Mouse (Mus musculus) liver, embryonic 11.5 days (tissue): ENCODE measurements around the gene Zfp963. TPM values are rescaled to one million over a fixed set of nuclear protein-coding genes. Genes with fewer than 3 reads are reported as not detected.

ENCODE experiments used
- ATAC-seq: fragments of 200-750 bp; cut with Nextera tagmentation; replicated peaks from 2 replicates; pipeline ENCODE4 v1.8.0; 2017; ENCODE audit warnings: moderate number of reproducible peaks, mild to moderate bottlenecking, moderate TSS enrichment, moderate library complexity; ENCODE audit not compliant: low FRiP score
- DNase-seq: peaks from one replicate; pipeline ENCODE4 v3.0.0-alpha.2; 2017; ENCODE audit warnings: low spot score
- H3K27ac ChIP-seq: fragments of 300-500 bp; sonication (generic); 2 replicates; pipeline ENCODE4 v1.5.1; 2014; ENCODE audit warnings: mild to moderate bottlenecking, low read depth, low read length, control low read depth
- H3K27me3 ChIP-seq: fragments of 300-500 bp; sonication (generic); replicated peaks from 2 replicates; pipeline ENCODE4 v1.6.1; 2014; ENCODE audit warnings: low read length, mixed read lengths; ENCODE audit not compliant: control insufficient read depth, insufficient read depth
- H3K36me3 ChIP-seq: fragments of 300-500 bp; sonication (generic); 2 replicates; pipeline ENCODE4 v1.6.1; 2014; ENCODE audit warnings: mild to moderate bottlenecking, low read length, moderate library complexity, mixed read lengths; ENCODE audit not compliant: control insufficient read depth, insufficient read depth
- H3K4me1 ChIP-seq: fragments of 300-500 bp; sonication (generic); replicated peaks from 2 replicates; pipeline ENCODE4 v1.6.1; 2014; ENCODE audit warnings: low read length, mixed read lengths; ENCODE audit not compliant: control insufficient read depth, insufficient read depth
- H3K4me2 ChIP-seq: fragments of 300-500 bp; sonication (generic); 2 replicates; pipeline ENCODE4 v1.6.1; 2014; ENCODE audit warnings: mild to moderate bottlenecking, control low read depth, moderate library complexity
- H3K4me3 ChIP-seq: fragments of 300-500 bp; sonication (generic); 2 replicates; pipeline ENCODE4 v1.5.1; 2014; ENCODE audit warnings: low read depth, low read length, control low read depth
- H3K9ac ChIP-seq: fragments of 300-500 bp; sonication (generic); 2 replicates; pipeline ENCODE4 v1.6.1; 2014; ENCODE audit warnings: low read depth, low read length, control low read depth
- H3K9me3 ChIP-seq: fragments of 300-500 bp; sonication (generic); 2 replicates; pipeline ENCODE4 v1.6.1; 2016; ENCODE audit warnings: low read length, inconsistent platforms, mixed read lengths; ENCODE audit not compliant: control insufficient read depth
- WGBS: fragments of 180-500 bp; shearing (Covaris S2); extraction: QIAGEN DNeasy Blood & Tissue Kit; methylation state at CpG from one replicate; pipeline ENCODE4 v1.1.7; 2014; 5-methylcytosine and 5-hydroxymethylcytosine counted together
- polyA plus RNA-seq: library from polyadenylated mRNA; unstranded; fragments of >200 nt; fragmentation: Nextera tagmentation; extraction: Ambion mirVana; gene quantifications from 2 replicates; pipeline ENCODE4 v1.2.1, GENCODE M21; 2014

Gene Zfp963
- polyA plus RNA-seq, 1 experiment from 2014 or later = 4.1 TPM

DNA sequence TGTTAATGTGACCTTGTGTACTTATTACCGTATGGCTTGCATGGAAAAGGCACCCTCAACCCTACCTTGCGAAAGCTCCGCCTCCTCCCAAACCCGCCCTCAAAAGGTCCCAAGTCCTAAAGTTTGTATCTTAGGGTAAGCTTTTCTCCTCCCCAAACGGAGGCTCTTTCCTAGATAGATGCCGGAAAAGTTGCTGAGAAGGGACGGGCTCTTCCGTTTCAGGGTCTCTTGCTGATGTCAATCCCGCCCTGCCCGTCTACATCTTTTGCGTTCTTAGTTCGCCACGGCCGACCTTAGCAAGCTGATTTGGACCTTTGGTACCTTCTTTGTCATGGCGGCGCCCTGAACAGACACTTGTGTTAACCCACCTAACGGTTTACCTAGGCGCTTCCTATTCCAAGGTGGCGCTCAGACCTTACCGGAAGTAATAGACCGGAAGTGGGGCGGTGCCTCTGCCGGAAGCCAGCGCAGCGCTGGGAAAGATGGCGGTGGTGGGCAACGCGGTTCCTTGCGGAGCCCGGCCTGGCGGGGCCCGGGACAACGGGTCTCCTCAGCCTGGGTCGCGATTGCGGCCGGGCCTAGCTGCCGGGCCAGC is 41.1 kb upstream of the Zfp963 start, which contains the start of the genes Atp13a1 and Zfp866:
Atp13a1 (plus strand) TSS at position 391 of the 595 bp plus-strand sequence.
Zfp866 (minus strand) TSS at position 406 of the 595 bp plus-strand sequence.
- no peaks in the 10 kb centered on the region for H3K27me3 ChIP-seq
- DNase-seq (peak; percentile 89), ATAC-seq (peak; percentile 93)
- WGBS = 0% methylated on average over 38 of the region's 38 CpGs
- no peaks in the 10 kb centered on the region for H3K9me3 ChIP-seq
- peak within 1 kb of the TSS; percentile 85 for H3K4me2 ChIP-seq
- peak within 1 kb of the TSS; percentile 85 for H3K9ac ChIP-seq
- H3K4me1 ChIP-seq = peaks cover 22% of the 10 kb centered on the region
- H3K4me3 ChIP-seq = peak within 1 kb of the TSS; percentile 74
- peak within 1 kb of the TSS; percentile 91 for H3K27ac ChIP-seq
- peaks cover 19% of the 10 kb centered on the region for H3K36me3 ChIP-seq

DNA sequence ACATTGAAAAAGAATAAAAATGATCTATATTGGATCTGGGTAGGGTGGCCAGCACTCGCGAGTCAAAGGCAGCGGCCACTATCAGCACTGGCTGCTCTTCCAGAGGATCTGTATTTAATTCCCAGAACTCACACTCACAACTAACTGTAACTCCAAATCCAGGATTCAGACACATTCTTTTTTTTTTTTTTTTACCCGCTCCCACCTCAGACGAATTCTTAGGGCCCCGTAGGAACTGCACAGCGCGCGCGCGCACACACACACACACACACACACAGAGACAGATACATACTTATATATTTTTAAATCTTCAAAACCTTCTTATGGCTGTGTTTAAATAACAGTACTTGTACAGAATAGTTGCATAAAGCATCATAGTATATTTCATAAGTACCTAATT is 40.6 kb upstream of the Zfp963 start:
- no peaks in the 10 kb centered on the region for H3K9me3 ChIP-seq
- peak overlapping the region; percentile 91 for H3K27ac ChIP-seq
- H3K4me1 ChIP-seq = peaks cover 22% of the 10 kb centered on the region
- DNase-seq = no peak
- no peaks in the 10 kb centered on the region for H3K27me3 ChIP-seq
- H3K4me2 ChIP-seq = peak overlapping the region; percentile 85
- ATAC-seq = peak; percentile 12; the same call in 1 of the 2 replicates
- H3K9ac ChIP-seq = peak overlapping the region; percentile 85
- WGBS = 22% methylated on average over 11 of the region's 11 CpGs
- H3K36me3 ChIP-seq = peaks cover 14% of the 10 kb centered on the region
- H3K4me3 ChIP-seq = peak overlapping the region; percentile 74

DNA sequence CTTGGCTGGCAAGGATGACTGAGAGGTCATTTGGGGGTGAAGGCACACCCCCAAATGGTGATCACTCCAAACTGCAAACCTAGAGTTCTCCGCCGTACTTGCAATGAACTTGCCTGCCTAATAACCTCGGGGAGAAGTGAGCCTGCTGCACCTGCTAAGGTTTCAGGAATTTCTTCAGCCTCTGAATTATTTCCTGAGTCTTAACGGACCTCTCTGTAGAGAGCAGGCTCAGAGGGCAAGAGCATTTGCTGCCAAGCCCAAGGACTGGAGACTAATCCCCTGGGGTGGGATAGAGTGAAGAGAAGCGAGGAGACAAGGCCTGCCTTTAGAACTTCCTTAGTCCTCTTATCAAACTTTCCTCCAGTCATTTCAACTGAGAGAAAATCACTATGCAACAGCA is 40.0 kb upstream of the Zfp963 start:
- H3K27me3 ChIP-seq = no peaks in the 10 kb centered on the region
- peak overlapping the region; percentile 74 for H3K4me3 ChIP-seq
- DNase-seq = no peak
- peak overlapping the region; percentile 85 for H3K9ac ChIP-seq
- H3K4me1 ChIP-seq = peaks cover 22% of the 10 kb centered on the region
- H3K9me3 ChIP-seq = no peaks in the 10 kb centered on the region
- H3K27ac ChIP-seq = peak overlapping the region; percentile 91
- 63% methylated on average over 5 of the region's 5 CpGs for WGBS
- no peak for ATAC-seq
- peaks cover 9% of the 10 kb centered on the region; the same call in 1 of the 2 replicates for H3K36me3 ChIP-seq
- peak overlapping the region; percentile 85 for H3K4me2 ChIP-seq

DNA sequence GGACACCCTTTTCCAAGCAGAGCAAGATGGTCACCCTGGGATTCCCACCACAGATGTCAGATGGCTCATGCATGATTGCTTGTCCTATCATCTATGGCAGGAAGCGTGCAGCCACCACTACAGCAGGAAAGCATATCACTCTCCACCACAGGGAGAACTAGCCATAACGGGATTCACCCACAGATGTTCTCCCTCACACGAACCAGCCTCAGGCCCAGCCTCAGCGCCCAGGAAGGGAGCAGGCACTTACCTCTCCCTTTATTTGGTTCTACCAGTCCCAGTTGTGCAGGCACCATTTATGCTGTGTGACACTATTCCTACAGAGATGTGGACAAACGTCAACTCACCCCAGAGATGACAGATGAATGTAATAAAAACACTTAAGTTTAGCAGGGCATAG is 39.3 kb upstream of the Zfp963 start:
- Histone ChIP-seq H3K27ac (no peak overlapping the region), H3K27me3 (no peaks in the 10 kb centered on the region), H3K4me2 (peak overlapping the region; percentile 33), H3K9ac (no peak overlapping the region), H3K4me1 (peaks cover 22% of the 10 kb centered on the region), H3K9me3 (no peaks in the 10 kb centered on the region), H3K4me3 (no peak overlapping the region), H3K36me3 (peaks cover 5% of the 10 kb centered on the region; the same call in 1 of the 2 replicates)
- ATAC-seq = peak; percentile 37; the same call in 1 of the 2 replicates
- WGBS = 56% methylated on average over 5 of the region's 5 CpGs
- DNase-seq = no peak

DNA sequence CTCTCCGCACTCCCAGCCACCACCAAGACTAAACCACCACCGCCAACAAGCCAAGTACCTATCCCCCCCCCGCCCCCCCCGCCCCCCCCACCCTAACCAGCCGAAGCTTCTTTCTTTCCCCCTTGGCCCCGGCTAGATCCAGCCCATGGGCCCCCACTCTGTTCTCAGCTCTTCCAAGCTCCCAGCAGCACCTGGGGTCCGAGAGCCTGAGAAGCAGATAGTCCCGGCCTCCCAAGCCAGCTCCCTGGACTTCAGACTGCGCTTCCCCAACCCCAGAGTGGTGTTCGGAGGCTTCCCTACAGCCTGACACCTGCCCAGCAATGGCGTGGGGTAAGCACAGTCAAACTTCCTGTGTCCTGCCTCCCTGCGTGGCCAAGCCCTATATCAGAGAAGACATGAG is 27.3 kb upstream of the Zfp963 start:
- no peaks in the 10 kb centered on the region for H3K27me3 ChIP-seq
- H3K36me3 ChIP-seq = no peaks in the 10 kb centered on the region
- ATAC-seq = no peak
- H3K4me1 ChIP-seq = peaks cover 8% of the 10 kb centered on the region
- no peak for DNase-seq
- no peak overlapping the region for H3K27ac ChIP-seq
- H3K4me2 ChIP-seq = no peak overlapping the region
- no peak overlapping the region for H3K9ac ChIP-seq
- H3K4me3 ChIP-seq = no peak overlapping the region
- H3K9me3 ChIP-seq = no peaks in the 10 kb centered on the region
- 67% methylated on average over 11 of the region's 12 CpGs for WGBS

DNA sequence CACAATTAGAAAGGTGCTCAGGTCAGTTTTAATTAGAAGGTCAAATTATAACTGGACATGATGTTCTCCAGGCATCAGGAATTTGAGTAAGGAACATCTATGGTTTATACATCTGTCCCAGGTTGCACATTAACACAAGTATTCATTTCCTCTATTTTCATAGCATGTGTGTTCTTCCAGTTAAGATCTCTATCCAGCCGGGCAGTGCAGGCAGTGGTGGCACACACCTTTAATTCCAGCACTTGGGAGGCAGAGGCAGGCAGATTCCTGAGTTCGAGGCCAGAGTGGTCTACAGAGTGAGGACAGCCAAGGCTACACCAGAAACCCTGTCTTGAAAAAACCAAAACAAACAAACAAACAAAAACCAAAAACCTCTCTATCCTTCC is 25.4 kb upstream of the Zfp963 start:
- Histone ChIP-seq H3K4me2 (peak overlapping the region; percentile 63), H3K9me3 (no peaks in the 10 kb centered on the region), H3K9ac (peak overlapping the region; percentile 97; the same call in 1 of the 2 replicates), H3K27me3 (no peaks in the 10 kb centered on the region), H3K36me3 (peaks cover 2% of the 10 kb centered on the region), H3K4me3 (peak overlapping the region; percentile 69), H3K27ac (peak overlapping the region; percentile 99; the same call in 1 of the 2 replicates), H3K4me1 (peaks cover 8% of the 10 kb centered on the region)
- WGBS = 50% methylated on average over 2 of the region's 2 CpGs
- ATAC-seq = no peak
- DNase-seq = no peak

DNA sequence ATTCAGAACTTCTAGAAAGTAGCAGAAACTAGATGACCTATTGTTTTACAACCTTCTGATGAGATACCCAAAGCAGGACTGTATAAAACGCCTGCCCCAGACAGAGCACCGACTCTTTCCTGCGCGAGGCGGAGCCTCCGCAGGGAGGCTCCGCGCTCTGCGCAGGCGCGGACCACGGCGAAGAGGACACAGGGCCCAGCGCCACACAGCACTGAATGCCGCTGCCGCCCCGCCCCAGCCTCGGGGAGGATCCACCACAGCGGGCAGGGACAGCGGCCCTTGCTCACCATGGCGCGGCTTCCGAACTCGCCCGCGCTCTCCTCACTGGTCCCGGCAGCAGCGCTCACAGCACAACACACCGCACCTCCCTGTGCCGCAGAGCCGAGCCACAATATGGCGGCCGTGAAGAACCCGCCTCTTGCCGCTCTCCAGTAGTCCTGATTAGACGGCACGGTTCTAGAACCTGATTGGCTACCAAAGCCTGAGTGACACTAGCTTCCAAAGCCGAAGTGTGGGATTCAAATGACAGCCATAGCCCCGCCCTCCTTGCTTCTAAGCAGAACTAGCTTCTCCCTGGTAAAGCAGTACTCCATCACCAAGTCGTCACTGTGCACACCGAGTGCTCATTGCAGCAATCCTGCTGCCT is 24.9 kb upstream of the Zfp963 start, which contains the start of gene Gm20422:
Gm20422 (minus strand) TSS at position 384 of the 646 bp plus-strand sequence.
- peaks cover 4% of the 10 kb centered on the region for H3K36me3 ChIP-seq
- WGBS = under 1% methylated on average over 41 of the region's 41 CpGs
- peak within 1 kb of the TSS; percentile 99 for H3K27ac ChIP-seq
- DNase-seq (peak; percentile 93), ATAC-seq (peak; percentile 99)
- peaks cover 8% of the 10 kb centered on the region for H3K4me1 ChIP-seq
- H3K9ac ChIP-seq = peak within 1 kb of the TSS; percentile 97
- H3K4me3 ChIP-seq = peak within 1 kb of the TSS; percentile 69
- no peaks in the 10 kb centered on the region for H3K27me3 ChIP-seq
- no peaks in the 10 kb centered on the region for H3K9me3 ChIP-seq
- H3K4me2 ChIP-seq = peak within 1 kb of the TSS; percentile 91

DNA sequence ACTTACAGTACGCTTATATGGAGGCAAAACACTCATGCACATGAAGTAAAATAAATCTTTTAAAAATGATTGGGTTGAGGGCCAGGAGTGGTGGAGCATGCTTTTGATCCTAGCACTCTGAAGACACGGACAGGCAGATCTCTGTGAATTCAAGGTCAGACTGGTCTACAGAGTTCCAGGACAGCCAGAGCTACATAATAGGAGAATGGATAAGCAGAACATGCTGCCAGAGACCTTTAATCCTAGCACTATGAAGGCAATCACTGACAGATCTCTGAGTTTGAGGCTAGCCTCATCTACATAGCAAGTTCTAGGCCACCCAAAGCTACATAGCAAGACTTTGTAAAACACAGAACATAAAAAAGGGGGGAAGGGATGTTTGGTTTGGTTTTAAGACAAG is 22.3 kb upstream of the Zfp963 start:
- Histone ChIP-seq H3K9ac (no peak overlapping the region), H3K36me3 (peaks cover 29% of the 10 kb centered on the region), H3K27me3 (no peaks in the 10 kb centered on the region), H3K9me3 (no peaks in the 10 kb centered on the region), H3K4me1 (peaks cover 8% of the 10 kb centered on the region), H3K27ac (no peak overlapping the region), H3K4me2 (no peak overlapping the region; the same call in 1 of the 2 replicates), H3K4me3 (no peak overlapping the region)
- ATAC-seq (no peak), DNase-seq (no peak)
- 83% methylated on average over 2 of the region's 2 CpGs for WGBS
